Mouse (Mus musculus) brain, embryonic 14.5 days (tissue): ENCODE data around the gene Spock1. TPM values are rescaled to one million over a fixed set of nuclear protein-coding genes. Genes with fewer than 3 reads are reported as not detected.
"Not testable (repeated sequence)": the region's sequence is repeated elsewhere in the genome, so short reads cannot be mapped to it uniquely, and the experiment has no call there.

Source experiments
- DNase-seq: peaks from one replicate; pipeline ENCODE4 v3.0.0-alpha.2; 2011; ENCODE audit warnings: low read depth
- CTCF ChIP-seq: fragments of 200-500 bp; IDR thresholded peaks from 2 replicates; pipeline ENCODE4 v1.5.1; 2012; ENCODE audit warnings: inconsistent platforms, mild to moderate bottlenecking, moderate library complexity, borderline replicate concordance; ENCODE audit not compliant: insufficient read depth, insufficient read length; ENCODE audit errors: extremely low read depth
- POLR2A ChIP-seq: fragments of 200-500 bp; IDR thresholded peaks from 2 replicates; pipeline ENCODE4 v1.6.1; 2012; ENCODE audit warnings: mild to moderate bottlenecking, inconsistent platforms, borderline replicate concordance; ENCODE audit not compliant: poor library complexity, insufficient read depth, insufficient read length, severe bottlenecking; ENCODE audit errors: extremely low read depth
- polyA plus RNA-seq: library from polyadenylated mRNA; depleted of rRNA; stranded (reverse); fragments of >200 nt; gene quantifications from 2 replicates; pipeline ENCODE4 v1.2.3, GENCODE M21; 2012

Spock1 gene
- polyA plus RNA-seq, 1 experiment: 80.3 TPM

DNA sequence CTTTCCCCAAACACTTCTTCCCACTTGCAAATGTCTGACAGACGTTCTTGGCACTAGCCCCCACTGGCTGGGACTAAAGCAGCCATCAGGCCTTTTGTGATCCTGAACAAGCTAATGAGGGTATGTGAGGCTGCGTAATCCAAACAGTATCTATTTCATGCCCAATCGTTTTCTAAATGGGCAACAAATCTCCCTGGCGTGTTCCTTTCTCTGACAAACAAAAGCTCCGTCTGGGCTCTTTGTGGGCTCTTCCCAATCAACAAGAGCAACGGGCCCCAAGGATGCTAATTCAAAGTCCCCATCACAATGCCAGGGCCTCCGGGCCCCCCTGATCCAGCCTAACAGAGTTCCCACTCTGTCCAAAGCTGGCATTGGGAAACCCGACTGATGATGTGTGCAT, 304.9 kb downstream of the Spock1 start:
- peak; percentile 97 for DNase-seq
- TF ChIP-seq CTCF (no peak), POLR2A (no peak)

DNA sequence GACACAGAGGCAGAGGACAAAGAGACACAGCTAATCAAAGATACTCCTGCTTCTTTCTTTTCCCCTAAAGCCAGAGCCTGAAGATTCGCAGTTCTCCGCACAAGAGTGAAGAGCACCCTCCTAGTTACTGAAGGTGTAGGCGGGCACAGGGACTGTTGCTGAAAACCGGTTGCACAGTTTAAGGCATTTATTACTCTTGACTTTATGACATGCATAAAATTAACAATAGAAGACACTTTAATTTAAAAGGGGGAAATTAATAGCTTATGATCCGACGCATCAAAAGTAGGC, 312.4 kb downstream of the Spock1 start:
- no peak for DNase-seq
- TF ChIP-seq CTCF (no peak), POLR2A (no peak)

DNA sequence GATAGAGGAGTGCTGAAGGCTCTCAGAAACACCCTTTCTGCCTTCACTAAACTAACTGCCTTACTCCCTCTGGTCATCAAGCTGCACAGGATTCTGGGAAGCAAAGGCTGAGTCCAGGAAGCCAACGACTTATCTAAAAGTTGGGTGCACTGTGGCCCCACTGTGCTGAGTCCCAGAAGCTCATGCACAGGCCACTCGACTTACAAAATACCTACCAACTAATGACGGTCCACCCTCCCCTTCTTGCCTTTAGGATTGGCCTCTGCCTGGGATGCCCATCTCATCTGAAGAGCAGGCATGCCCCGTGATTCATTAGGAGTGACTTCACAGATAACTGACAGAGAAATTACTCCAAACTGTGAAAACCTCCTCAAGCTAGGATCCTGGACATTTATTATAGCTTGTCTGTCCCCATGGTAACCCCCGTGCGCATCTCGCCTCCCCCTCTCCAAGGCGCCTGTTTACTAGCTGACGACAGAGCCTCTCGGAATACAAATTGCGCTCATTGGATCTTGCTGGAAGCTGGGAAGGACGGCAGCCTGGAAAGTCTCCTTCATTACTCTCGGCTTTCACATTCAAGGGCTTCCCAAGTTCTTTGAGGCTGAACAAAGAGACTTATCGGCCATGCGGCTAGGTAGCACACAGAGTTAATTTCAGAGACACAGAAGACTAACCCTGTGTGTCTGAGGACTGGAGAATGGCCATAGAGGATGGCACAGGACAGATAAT, 312.9 kb downstream of the Spock1 start:
- TF ChIP-seq CTCF (no peak), POLR2A (no peak)

DNA sequence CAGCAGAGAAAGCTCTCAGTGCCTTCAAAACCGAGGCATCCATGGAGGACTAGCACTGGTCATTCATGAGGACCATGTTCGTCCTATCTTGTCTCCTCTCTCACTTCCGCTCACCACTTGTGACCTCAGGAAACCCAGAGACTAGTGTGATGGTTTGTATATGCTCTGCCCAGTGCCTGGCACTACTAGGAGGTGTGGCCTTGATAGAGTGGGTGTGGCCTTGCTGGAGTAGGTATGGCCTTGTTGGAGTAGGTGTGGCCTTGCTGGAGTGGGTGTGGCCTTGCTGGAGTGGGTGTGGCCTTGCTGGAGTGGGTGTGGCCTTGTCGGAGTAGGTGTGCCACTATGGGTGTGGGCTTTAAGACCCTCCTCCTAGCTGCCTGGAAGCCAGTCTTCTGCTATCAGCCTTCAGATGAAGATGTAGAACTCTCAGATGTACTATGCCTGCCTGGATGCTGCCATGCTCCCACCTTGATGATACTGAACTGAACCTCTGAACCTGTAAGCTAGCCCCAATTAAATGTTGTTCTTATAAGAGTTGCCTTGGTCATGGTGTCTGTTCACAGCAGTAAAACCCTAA, 318.7 kb downstream of the Spock1 start:
- DNase-seq: not testable (repeated sequence)

More for the DNA sequence above, 312.9 kb downstream of the Spock1 start:
- peak; percentile 96 for DNase-seq

DNA sequence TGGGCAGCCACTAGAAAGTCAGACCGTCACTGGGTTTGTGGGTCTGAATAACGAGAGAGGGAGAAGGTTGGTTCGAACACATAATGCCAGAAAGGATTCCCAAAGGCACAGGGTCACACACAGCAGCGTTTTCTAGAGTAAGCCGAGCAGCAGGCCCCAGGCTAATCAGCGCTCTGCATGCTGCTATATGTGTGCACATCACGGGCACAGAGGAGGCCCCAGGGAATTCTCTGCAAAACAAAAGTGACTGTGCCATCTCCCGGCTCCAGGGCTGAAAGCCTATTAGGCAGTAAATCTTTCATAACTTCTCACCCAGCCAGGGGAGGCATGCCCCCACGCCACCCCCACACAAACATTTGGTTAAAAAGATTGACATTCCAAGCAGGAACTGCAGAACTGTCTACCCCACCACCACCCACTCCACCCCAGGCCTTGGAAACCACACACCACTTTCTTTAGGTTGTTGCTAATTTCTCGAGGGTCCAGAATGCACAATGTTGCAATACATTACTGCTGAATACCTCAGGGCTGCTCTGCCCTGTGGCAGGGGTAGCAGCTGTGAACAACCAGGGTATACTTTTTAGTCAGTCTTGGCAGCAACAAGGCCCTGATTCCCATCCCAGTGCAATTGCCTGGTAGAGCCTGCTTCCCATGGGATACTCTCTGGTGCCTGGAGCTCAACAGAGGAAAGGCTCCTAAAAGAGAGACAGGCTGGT, 319.4 kb downstream of the Spock1 start:
- TF ChIP-seq CTCF (no peak), POLR2A (no peak)
- peak; percentile 82 for DNase-seq

DNA sequence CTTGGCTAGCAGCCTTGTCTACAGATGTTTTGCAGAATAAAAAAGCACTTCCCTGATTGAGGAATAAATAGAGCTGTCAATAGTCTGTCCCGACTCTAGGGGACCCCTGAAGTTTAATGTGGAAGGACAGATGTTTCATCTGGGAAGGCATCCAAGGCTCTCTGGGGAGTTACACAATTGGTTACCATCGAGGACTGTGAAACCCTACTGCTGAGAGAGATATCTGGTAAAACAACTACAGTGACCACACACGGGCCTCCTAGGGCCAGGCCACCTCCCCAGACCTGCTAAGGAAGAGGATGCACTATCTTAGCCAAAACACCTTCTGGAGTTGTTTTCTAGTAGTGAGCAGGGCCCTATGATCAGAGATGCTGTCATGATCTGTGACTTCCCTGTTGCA, 323.0 kb downstream of the Spock1 start:
- DNase-seq: no peak
- TF ChIP-seq POLR2A: no peak
- TF ChIP-seq CTCF: no peak

DNA sequence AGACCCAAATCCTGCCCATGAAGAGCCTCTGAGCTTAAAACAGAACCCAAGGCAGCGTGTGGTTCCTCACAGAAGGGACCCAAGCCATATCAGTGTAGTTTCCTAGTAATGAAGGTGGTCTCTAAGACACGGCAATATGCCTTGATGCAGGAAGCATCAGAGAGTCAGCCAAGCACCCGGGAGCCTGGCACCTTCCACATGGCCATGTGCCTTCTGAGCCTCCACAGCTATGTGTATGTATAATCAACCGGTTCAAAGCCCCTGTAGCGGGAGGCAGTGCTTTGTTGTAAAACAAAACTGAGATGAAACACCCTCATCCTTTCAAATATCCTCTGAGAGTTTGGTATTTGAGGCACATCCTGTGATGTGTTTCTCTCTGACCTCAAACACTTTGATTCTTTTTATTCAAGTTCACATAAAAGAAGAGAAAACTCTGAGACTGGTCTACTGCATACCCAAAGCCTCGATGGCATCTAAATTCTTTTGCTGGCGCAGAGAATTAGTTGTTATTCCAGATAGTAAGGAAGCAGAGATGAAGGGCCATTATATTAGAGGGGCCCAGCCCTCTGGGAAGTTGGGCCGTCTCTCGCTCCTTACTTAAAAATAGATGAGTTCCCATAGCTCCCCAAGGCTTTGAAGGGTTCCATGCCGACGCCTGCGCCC, 325.7 kb downstream of the Spock1 start:
- TF ChIP-seq POLR2A (no peak), CTCF (no peak)
- DNase-seq: peak; percentile 63

DNA sequence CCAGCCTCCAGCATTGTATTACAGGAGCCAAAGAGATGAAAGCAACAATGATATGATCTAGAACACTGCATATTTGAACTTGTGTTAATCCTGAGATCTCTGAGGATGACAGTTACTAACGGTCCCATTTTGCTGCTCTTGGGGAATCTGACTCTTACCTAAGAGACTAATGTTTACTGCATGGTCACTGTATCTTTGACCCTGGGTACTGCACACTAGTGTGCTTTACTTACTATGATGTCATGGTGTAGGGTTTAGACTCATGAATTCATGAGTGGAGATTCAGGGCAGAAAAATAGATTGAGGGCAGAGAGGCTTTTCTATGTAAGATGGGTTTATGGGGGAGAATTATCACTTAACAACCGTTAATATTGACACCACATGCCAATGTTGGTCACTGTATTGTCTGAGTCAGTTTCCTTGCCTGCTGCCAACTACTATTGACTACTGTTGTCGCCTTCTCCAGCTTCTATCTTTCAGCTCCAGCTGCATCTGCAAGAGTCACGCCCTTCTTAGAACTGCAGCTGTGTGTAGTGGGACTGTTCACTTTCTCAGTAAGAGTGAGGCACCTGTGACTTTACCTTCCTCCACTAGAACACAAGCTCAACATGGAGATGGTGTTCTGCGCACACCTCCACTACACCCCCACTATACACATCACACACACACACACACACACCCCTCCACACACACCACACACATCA, 330.4 kb downstream of the Spock1 start:
- TF ChIP-seq CTCF (no peak), POLR2A (no peak)
- DNase-seq: no peak

DNA sequence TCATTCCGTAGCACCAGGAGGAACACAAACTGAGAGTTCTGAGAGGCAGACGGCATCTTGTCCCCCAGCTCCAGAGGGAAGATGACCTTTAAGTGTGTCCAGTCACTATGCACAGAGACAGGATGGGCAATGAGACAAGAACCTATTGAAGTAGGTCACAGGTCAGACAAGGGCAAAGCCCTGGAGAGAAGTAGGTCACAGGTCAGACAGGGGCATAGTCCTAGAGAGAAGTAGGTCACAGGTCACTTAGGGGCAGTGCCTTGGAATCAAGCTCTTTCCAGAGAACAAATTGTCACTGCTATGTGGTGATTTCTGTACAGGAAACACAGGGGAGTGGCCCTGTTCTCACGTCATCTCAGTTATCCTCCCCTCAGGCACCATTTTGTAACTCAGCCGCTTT, 334.6 kb downstream of the Spock1 start:
- no peak for DNase-seq
- TF ChIP-seq CTCF (no peak), POLR2A (no peak)

DNA sequence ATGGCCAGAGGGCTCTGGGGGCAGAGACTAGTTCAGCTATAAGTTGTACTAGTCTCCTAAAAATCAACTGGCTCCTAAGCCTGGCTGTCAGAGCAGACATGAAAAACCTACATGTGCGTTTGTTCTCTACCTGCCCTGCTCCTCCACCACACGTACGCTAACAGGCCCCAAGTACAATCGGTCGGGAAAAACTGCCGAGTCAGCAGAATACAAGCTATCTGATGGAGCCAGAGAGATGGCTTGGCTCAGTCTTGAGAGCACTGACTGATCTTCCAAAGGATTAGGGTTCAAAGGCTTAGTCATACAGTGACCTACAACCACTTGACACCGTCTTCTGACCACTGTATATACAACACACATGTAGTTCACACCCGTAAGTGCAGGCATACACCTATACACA, 339.7 kb downstream of the Spock1 start:
- DNase-seq: no peak
- TF ChIP-seq POLR2A: no peak
- TF ChIP-seq CTCF: no peak

DNA sequence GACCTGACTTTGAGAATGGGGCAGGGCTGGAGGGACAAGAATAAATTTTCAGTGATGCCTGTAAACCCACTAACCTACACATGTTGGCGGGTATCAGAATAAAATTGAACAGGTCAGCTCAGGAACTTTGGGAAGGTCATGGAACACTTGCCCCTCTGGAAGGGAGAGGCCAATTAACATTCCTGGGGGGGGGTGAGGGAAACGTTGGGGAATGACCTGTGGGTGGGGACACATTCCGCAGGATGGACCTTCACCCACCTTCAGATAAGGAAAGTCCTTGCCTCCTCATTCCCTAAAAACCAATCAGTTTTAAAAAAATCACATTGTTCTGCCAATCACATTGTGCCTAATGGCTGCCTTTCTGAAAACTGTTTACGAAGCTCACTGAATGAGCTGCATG, 352.9 kb downstream of the Spock1 start:
- DNase-seq: no peak
- no peak for TF ChIP-seq POLR2A
- TF ChIP-seq CTCF: no peak

DNA sequence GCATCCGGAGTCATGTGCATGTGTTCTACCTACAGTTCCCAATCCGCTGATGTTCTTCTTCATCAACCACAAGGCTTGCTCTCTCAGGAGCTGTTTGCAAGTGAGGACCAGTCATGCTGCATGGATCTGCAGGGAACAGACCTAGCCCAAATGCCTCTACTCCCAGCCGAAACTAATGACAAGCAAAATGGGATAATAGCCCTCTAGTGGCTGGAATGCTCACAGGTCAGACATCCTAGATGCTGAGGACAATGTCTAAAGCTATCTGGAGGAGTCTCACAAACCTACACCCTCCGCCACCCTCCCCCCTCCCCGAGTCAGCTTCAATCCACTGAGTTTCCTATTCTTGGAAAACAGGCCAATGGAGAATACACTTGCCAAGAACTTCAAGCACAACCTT, 358.4 kb downstream of the Spock1 start:
- DNase-seq: peak; percentile 57
- no peak for TF ChIP-seq POLR2A
- TF ChIP-seq CTCF: peak; percentile 60; the same call in 1 of the 2 replicates
